Mouse (Mus musculus): Measurements from ENCODE around the gene Akt1.

Gene Akt1

GRCm38 (mm10) chr12:112627097-112627881 lies 47.4 kb downstream of the Akt1 start:
- DNase-seq (ENCODE audit: low spot score in 2 of 2): no peak

- DNase-seq (ENCODE audit: low spot score in 2 of 2): no peak
Observed at GRCm38 (mm10) chr12:112626455-112626854, 48.2 kb downstream of the Akt1 start.

- no peak for DNase-seq (ENCODE audit: low spot score in 2 of 2)
Observed at GRCm38 (mm10) chr12:112625700-112626099, 49.0 kb downstream of the Akt1 start.

- peak in 1 of 2 experiments; percentile 66 for DNase-seq (ENCODE audit: low spot score in 2 of 2)
Observed at GRCm38 (mm10) chr12:112623742-112624141, 50.9 kb downstream of the Akt1 start.

- no peak for DNase-seq (ENCODE audit: low spot score in 2 of 2)
Observed at GRCm38 (mm10) chr12:112621900-112622299, 52.8 kb downstream of the Akt1 start.

GRCm38 (mm10) chr12:112620354-112621061 lies 54.2 kb downstream of the Akt1 start:
- DNase-seq (ENCODE audit: low spot score in 2 of 2): no peak

GRCm38 (mm10) chr12:112619686-112620353 lies 54.9 kb downstream of the Akt1 start, which contains the start of gene Adssl1:
Adssl1 (plus strand) TSS chr12:112620045.
- peak in 1 of 2 experiments; percentile 44 for DNase-seq (ENCODE audit: low spot score in 2 of 2)

- DNase-seq (ENCODE audit: low spot score in 2 of 2): no peak
Observed at GRCm38 (mm10) chr12:112618981-112619685, 55.6 kb downstream of the Akt1 start.

GRCm38 (mm10) chr12:112617898-112618380 lies 56.7 kb downstream of the Akt1 start:
- peak; percentile 71 to 79 for DNase-seq (ENCODE audit: low spot score in 2 of 2)

- peak; percentile 80 to 89 for DNase-seq (ENCODE audit: low spot score in 2 of 2)
Observed at GRCm38 (mm10) chr12:112617184-112617583, 57.5 kb downstream of the Akt1 start.

- DNase-seq (ENCODE audit: low spot score in 2 of 2): no peak
Observed at GRCm38 (mm10) chr12:112616668-112617067, 58.0 kb downstream of the Akt1 start.

- DNase-seq (ENCODE audit: low spot score in 2 of 2): no peak
Observed at GRCm38 (mm10) chr12:112609031-112609430, 65.7 kb downstream of the Akt1 start.

- DNase-seq (ENCODE audit: low spot score in 2 of 2): no peak
Observed at GRCm38 (mm10) chr12:112606998-112607397, 67.7 kb downstream of the Akt1 start.

- peak in 1 of 2 experiments; percentile 82 for DNase-seq (ENCODE audit: low spot score in 2 of 2)
Observed at GRCm38 (mm10) chr12:112605766-112606165, 68.9 kb downstream of the Akt1 start.

GRCm38 (mm10) chr12:112604709-112605649 lies 69.7 kb downstream of the Akt1 start:
- no peak for DNase-seq (ENCODE audit: low spot score in 2 of 2)

GRCm38 (mm10) chr12:112604022-112604421 lies 70.7 kb downstream of the Akt1 start:
- DNase-seq (ENCODE audit: low spot score in 2 of 2): no peak

All from left cerebral cortex, adult 9 months (tissue).